Mouse (Mus musculus): ENCODE data around the gene Pgbd1. TPM values are rescaled to one million over a fixed set of nuclear protein-coding genes. Genes with fewer than 3 reads are reported as not detected.
"Not testable (repeated sequence)": the region's sequence is repeated elsewhere in the genome, so short reads cannot be mapped to it uniquely, and the experiment has no call there.

Pgbd1 gene
- polyA plus RNA-seq, 1 experiment, result 0.13 TPM

DNA sequence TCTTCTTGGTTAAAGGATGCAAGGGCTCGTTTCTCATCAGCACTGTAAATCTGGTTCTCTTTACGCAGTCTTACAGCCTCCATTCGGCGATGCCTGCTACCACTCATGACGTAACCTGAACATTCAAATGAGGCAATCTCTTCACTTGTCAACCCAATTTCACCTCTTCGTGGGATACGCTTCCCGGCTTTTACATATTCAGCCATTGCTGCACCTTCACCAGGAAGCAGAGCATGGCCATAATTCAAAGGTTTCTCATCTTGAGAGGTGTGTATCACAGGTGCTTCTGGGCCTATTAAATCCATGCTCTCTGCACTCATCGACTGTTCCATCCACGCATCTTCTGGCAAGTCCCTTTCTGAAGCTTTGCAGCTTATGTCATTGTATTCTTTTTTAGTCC is 26.5 kb upstream of the Pgbd1 start:
- no peak for DNase-seq (ENCODE audit: low read depth in 1 of 2, low spot score in 2 of 2)
- TF ChIP-seq CTCF (IDR thresholded peaks at IDR 0.05; ENCODE audit: extremely low read depth, insufficient read depth, insufficient read length, insufficient replicate concordance) (no peak), POLR2A (IDR thresholded peaks at IDR 0.05; ENCODE audit: low read depth, low read length) (no peak)
- Histone ChIP-seq H3K27me3 (ENCODE audit: control insufficient read depth, insufficient read depth, low read length) (peaks cover 9% of the 10 kb centered on the region; the same call in 1 of the 2 replicates), H3K36me3 (ENCODE audit: control insufficient read depth, insufficient read depth, low read length) (no peaks in the 10 kb centered on the region), H3K27ac (ENCODE audit: insufficient read depth, low read length) (no peak overlapping the region), H3K4me3 (ENCODE audit: extremely low read depth, insufficient read depth, insufficient read length) (no peak overlapping the region), H3K4me1 (ENCODE audit: control insufficient read depth, insufficient read depth, insufficient read length) (peaks cover 4% of the 10 kb centered on the region; the same call in 1 of the 2 replicates)
- WGBS, result 86% methylated on average over 10 of the region's 10 CpGs

DNA sequence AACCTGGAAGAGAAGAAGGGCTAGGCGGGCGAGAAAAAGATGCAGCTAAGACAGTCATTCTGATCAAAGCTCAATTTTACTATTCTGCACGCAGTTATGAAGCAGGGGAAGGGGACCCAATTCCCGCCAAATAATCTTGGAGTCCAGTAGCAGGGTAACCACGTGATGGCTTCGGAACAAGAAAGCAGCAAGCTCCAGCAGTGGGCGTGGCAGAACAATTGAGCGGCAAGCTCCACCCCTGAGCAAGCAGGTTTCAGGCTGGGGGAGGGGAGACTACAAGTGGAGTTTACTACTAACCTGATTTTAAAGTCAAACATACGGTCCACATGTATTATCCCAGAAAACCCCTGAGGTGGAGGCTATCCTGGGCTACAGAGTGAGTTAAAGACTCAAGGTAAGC is 21.7 kb upstream of the Pgbd1 start:
- not testable (repeated sequence) for H3K36me3 ChIP-seq (ENCODE audit: control insufficient read depth, insufficient read depth, low read length); H3K27ac ChIP-seq (ENCODE audit: insufficient read depth, low read length); DNase-seq (ENCODE audit: low read depth in 1 of 2, low spot score in 2 of 2); H3K4me1 ChIP-seq (ENCODE audit: control insufficient read depth, insufficient read depth, insufficient read length); H3K4me3 ChIP-seq (ENCODE audit: extremely low read depth, insufficient read depth, insufficient read length); H3K27me3 ChIP-seq (ENCODE audit: control insufficient read depth, insufficient read depth, low read length)
- 72% methylated on average over 9 of the region's 9 CpGs for WGBS

DNA sequence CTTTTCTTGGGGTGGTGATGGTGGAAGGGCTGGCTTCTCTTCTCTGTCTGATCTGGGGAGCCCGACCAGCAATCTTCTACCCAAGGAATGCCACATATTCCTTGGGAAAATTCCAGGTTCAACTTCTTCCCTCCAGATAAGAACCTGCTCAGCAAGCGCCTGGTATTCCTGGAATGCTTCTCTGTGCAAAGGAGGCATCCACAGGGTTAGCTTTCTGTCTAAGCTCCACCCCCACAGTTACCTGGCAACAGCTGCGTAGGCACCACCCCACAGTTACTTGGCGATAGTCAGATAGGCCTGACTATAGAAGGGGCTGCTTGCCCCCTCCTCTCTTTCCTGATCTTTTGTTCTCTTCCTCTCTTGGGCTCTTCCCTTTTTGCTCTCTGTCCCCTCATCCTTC is 15.5 kb upstream of the Pgbd1 start:
- Histone ChIP-seq H3K27me3 (ENCODE audit: control insufficient read depth, insufficient read depth, low read length) (no peaks in the 10 kb centered on the region), H3K4me3 (ENCODE audit: extremely low read depth, insufficient read depth, insufficient read length) (no peak overlapping the region), H3K36me3 (ENCODE audit: control insufficient read depth, insufficient read depth, low read length) (peaks cover 3% of the 10 kb centered on the region; the same call in 1 of the 2 replicates), H3K4me1 (ENCODE audit: control insufficient read depth, insufficient read depth, insufficient read length) (0 out of 2 replicates have a peak, but pooled peaks cover 2% of the 10 kb centered on the region), H3K27ac (ENCODE audit: insufficient read depth, low read length) (no peak overlapping the region)
- WGBS, result 66% methylated on average over 4 of the region's 4 CpGs
- TF ChIP-seq POLR2A (IDR thresholded peaks at IDR 0.05; ENCODE audit: low read depth, low read length), result no peak
- TF ChIP-seq CTCF (IDR thresholded peaks at IDR 0.05; ENCODE audit: extremely low read depth, insufficient read depth, insufficient read length, insufficient replicate concordance), result no peak
- DNase-seq (ENCODE audit: low read depth in 1 of 2, low spot score in 2 of 2), result no peak

DNA sequence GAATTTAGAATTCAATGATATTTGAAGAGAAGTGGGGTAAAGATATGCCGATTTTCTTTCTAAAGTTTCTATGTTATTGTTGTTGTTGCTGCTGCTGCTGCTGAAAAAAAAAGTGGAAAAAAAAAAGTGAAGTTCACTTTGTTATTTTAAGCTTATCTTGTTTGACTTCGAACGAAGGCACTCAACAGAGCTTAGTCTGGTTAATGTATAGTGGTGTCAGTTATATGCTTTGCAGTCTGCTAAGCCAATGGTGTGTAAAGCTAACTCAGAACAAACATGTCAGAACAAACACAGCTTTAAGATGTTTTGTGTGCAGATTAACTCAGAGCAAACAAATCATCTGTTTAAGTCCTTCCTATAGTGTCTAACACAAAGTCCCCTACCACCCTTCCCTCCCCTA is 13.3 kb upstream of the Pgbd1 start:
- TF ChIP-seq CTCF (IDR thresholded peaks at IDR 0.05; ENCODE audit: extremely low read depth, insufficient read depth, insufficient read length, insufficient replicate concordance) (no peak), POLR2A (IDR thresholded peaks at IDR 0.05; ENCODE audit: low read depth, low read length) (no peak)
- Histone ChIP-seq H3K27ac (ENCODE audit: insufficient read depth, low read length) (no peak overlapping the region), H3K4me3 (ENCODE audit: extremely low read depth, insufficient read depth, insufficient read length) (no peak overlapping the region)

DNA sequence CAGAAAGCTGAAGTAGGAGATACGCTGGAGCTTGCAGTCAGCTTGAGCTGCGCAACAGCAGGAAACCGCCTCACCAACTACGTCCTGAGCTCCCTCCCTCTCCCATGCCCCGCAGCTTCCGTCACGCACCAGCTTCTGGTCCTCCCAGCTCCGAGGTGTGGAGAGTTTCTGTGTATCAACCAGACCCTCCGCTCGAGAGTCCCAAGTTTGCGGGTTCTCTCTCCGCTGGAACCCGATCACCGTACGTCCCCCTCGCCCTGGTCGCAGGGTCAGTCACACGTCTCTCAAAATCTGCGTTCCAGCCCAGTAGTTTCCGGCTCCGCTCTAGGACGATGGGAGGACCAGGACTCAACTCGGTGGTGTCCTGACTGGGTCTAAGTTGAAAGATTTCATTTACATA is 12.6 kb upstream of the Pgbd1 start, which contains the start of gene Zscan26:
Zscan26 (minus strand) TSS at position 282 of the 400 bp plus-strand sequence.
- H3K27ac ChIP-seq (ENCODE audit: insufficient read depth, low read length), result peak within 1 kb of the TSS; percentile 75
- H3K27me3 ChIP-seq (ENCODE audit: control insufficient read depth, insufficient read depth, low read length), result no peaks in the 10 kb centered on the region
- H3K4me1 ChIP-seq (ENCODE audit: control insufficient read depth, insufficient read depth, insufficient read length), result 0 out of 2 replicates have a peak, but pooled peaks cover 2% of the 10 kb centered on the region
- H3K4me3 ChIP-seq (ENCODE audit: extremely low read depth, insufficient read depth, insufficient read length), result peak within 1 kb of the TSS; percentile 92
- TF ChIP-seq CTCF (IDR thresholded peaks at IDR 0.05; ENCODE audit: extremely low read depth, insufficient read depth, insufficient read length, insufficient replicate concordance) (no peak), POLR2A (IDR thresholded peaks at IDR 0.05; ENCODE audit: low read depth, low read length) (peak; percentile 27; the same call in 1 of the 2 replicates)
- peak; percentile 69 to 76 for DNase-seq (ENCODE audit: low read depth in 1 of 2, low spot score in 2 of 2)
- under 1% methylated on average over 23 of the region's 23 CpGs for WGBS
- H3K36me3 ChIP-seq (ENCODE audit: control insufficient read depth, insufficient read depth, low read length), result peaks cover 8% of the 10 kb centered on the region

More for the DNA sequence above, 13.3 kb upstream of the Pgbd1 start:
- WGBS, result 74% methylated on average over 3 of the region's 3 CpGs
- no peak for DNase-seq (ENCODE audit: low read depth in 1 of 2, low spot score in 2 of 2)
- Histone ChIP-seq H3K4me1 (ENCODE audit: control insufficient read depth, insufficient read depth, insufficient read length) (0 out of 2 replicates have a peak, but pooled peaks cover 2% of the 10 kb centered on the region), H3K36me3 (ENCODE audit: control insufficient read depth, insufficient read depth, low read length) (peaks cover 6% of the 10 kb centered on the region), H3K27me3 (ENCODE audit: control insufficient read depth, insufficient read depth, low read length) (no peaks in the 10 kb centered on the region)

DNA sequence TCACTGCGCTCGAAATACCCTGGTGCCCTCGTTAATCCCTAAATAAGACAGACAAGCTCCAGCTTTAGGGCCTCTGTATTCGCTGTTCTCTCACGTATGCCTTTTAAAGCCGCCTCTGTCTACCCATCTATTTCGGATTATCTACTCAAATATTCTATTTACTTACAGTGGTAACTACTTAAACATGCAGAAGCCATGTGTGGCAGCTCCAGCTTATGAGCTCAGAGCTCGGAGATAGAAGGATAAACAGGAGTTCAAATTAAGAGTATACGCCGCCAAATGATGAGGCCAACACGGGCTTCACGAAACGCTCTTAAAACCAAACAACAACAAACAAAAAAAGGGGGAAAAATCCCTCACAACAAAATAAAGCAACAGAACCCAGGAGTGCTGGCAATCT is 12.2 kb upstream of the Pgbd1 start:
- DNase-seq (ENCODE audit: low read depth in 1 of 2, low spot score in 2 of 2), result no peak
- Histone ChIP-seq H3K36me3 (ENCODE audit: control insufficient read depth, insufficient read depth, low read length) (peaks cover 11% of the 10 kb centered on the region), H3K4me3 (ENCODE audit: extremely low read depth, insufficient read depth, insufficient read length) (peak overlapping the region; percentile 92), H3K27ac (ENCODE audit: insufficient read depth, low read length) (no peak overlapping the region), H3K27me3 (ENCODE audit: control insufficient read depth, insufficient read depth, low read length) (no peaks in the 10 kb centered on the region), H3K4me1 (ENCODE audit: control insufficient read depth, insufficient read depth, insufficient read length) (0 out of 2 replicates have a peak, but pooled peaks cover 2% of the 10 kb centered on the region)
- TF ChIP-seq POLR2A (IDR thresholded peaks at IDR 0.05; ENCODE audit: low read depth, low read length) (no peak), CTCF (IDR thresholded peaks at IDR 0.05; ENCODE audit: extremely low read depth, insufficient read depth, insufficient read length, insufficient replicate concordance) (no peak)
- 5% methylated on average over 13 of the region's 13 CpGs for WGBS

DNA sequence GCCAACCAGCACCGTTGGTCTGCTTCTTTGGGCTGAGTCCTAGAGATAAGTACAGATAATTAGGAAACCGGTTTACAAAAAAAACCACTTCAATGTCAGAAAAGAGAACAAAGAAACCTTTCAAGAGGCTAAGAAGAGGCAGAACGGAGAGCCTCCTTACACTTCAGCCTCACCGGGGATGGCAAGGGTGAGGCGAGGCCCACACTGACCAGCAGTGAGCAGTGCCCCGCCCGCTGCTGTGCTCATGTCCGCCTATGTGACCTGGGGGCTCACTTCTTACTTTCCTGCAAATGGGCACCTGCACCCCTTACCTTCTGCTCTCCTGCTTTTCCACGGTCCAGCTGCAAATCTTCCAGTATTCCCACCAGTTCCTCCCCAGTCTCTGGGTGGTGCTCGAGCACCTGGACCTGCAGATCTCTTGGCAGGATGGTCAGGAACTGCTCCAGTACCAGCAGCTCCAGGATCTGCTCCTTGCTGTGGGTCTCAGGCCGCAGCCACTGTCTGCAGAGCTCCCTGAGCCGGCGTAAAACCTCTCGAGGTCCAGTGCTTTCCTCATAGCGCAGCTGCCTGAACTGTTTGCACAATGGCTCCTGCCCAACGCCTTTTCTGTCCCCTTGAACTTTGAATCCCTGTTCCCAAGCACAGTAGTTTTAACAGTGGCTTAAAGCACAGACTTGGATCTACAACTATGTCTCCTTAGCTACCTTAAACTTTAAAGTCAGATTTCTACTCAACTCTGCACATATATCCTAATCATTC is 7.2 kb upstream of the Pgbd1 start:
- 89% methylated on average over 16 of the region's 16 CpGs for WGBS
- H3K27ac ChIP-seq (ENCODE audit: insufficient read depth, low read length), result no peak overlapping the region
- TF ChIP-seq POLR2A (IDR thresholded peaks at IDR 0.05; ENCODE audit: low read depth, low read length) (no peak), CTCF (IDR thresholded peaks at IDR 0.05; ENCODE audit: extremely low read depth, insufficient read depth, insufficient read length, insufficient replicate concordance) (no peak)
- no peak for DNase-seq (ENCODE audit: low read depth in 1 of 2, low spot score in 2 of 2)
- no peak overlapping the region for H3K4me3 ChIP-seq (ENCODE audit: extremely low read depth, insufficient read depth, insufficient read length)
- H3K27me3 ChIP-seq (ENCODE audit: control insufficient read depth, insufficient read depth, low read length), result no peaks in the 10 kb centered on the region
- peaks cover 33% of the 10 kb centered on the region for H3K36me3 ChIP-seq (ENCODE audit: control insufficient read depth, insufficient read depth, low read length)
- H3K4me1 ChIP-seq (ENCODE audit: control insufficient read depth, insufficient read depth, insufficient read length), result 0 out of 2 replicates have a peak, but pooled peaks cover 2% of the 10 kb centered on the region
